Mouse (Mus musculus) kidney, adult 11 months (tissue): Measurements from ENCODE around the gene Tfip11.
A peak's percentile ranks its signal among the peaks of the same experiment; 100 is the strongest.

ENCODE experiments used
- DNase-seq: peaks from one replicate; pipeline ENCODE4 v3.0.0; 2022

The Tfip11 gene

GRCm38 (mm10) chr5:112325546-112326445 lies at the start of gene Tfip11:
Gene Tfip11, plus strand, starts transcription at chr5:112326358.
- DNase-seq = peak; percentile 93

GRCm38 (mm10) chr5:112276907-112277348 lies 49.2 kb upstream of the Tfip11 start:
- DNase-seq = no peak

- DNase-seq = no peak
Observed at GRCm38 (mm10) chr5:112277906-112278470, 48.2 kb upstream of the Tfip11 start.

GRCm38 (mm10) chr5:112279181-112280021 lies 46.8 kb upstream of the Tfip11 start:
- no peak for DNase-seq

GRCm38 (mm10) chr5:112280151-112280550 lies 46.0 kb upstream of the Tfip11 start:
- DNase-seq = no peak

- DNase-seq = no peak
Observed at GRCm38 (mm10) chr5:112280863-112281660, 45.1 kb upstream of the Tfip11 start.

GRCm38 (mm10) chr5:112281676-112282075 lies 44.5 kb upstream of the Tfip11 start:
- no peak for DNase-seq

- DNase-seq = no peak
Observed at GRCm38 (mm10) chr5:112282123-112282779, 43.9 kb upstream of the Tfip11 start.

GRCm38 (mm10) chr5:112282780-112283482 lies 43.2 kb upstream of the Tfip11 start:
- DNase-seq = no peak

- peak; percentile 64 for DNase-seq
Observed at GRCm38 (mm10) chr5:112283543-112284202, 42.5 kb upstream of the Tfip11 start.

- DNase-seq = no peak
Observed at GRCm38 (mm10) chr5:112284203-112284582, 42.0 kb upstream of the Tfip11 start.

GRCm38 (mm10) chr5:112285548-112286085 lies 40.5 kb upstream of the Tfip11 start:
- DNase-seq = no peak

- no peak for DNase-seq
Observed at GRCm38 (mm10) chr5:112286608-112286983, 39.6 kb upstream of the Tfip11 start.

- no peak for DNase-seq
Observed at GRCm38 (mm10) chr5:112286984-112287641, 39.0 kb upstream of the Tfip11 start.

GRCm38 (mm10) chr5:112287652-112288051 lies 38.5 kb upstream of the Tfip11 start:
- no peak for DNase-seq

- DNase-seq = no peak
Observed at GRCm38 (mm10) chr5:112288193-112289141, 37.7 kb upstream of the Tfip11 start.

- DNase-seq = no peak
Observed at GRCm38 (mm10) chr5:112289236-112289635, 36.9 kb upstream of the Tfip11 start.

- no peak for DNase-seq
Observed at GRCm38 (mm10) chr5:112289819-112290535, 36.2 kb upstream of the Tfip11 start.
